Mouse (Mus musculus): ENCODE measurements around the gene Numbl.

Numbl gene

GRCm38 (mm10) chr7:27258205-27258899 lies at the start of gene Numbl:
Gene Numbl, plus strand, starts transcription at chr7:27258433.
- in situ Hi-C loops (cut with MboI, MseI): no loop called here

GRCm38 (mm10) chr7:27212626-27213025 lies 45.6 kb upstream of the Numbl start:
- in situ Hi-C loops (cut with MboI, MseI): no loop called here

- in situ Hi-C loops (cut with MboI, MseI): no loop called here
These were observed 39.6 kb upstream of the Numbl start for GRCm38 (mm10) chr7:27218586-27218985.

- in situ Hi-C loops (cut with MboI, MseI): no loop called here
These were observed 38.3 kb upstream of the Numbl start for GRCm38 (mm10) chr7:27219937-27220336.

DNA sequence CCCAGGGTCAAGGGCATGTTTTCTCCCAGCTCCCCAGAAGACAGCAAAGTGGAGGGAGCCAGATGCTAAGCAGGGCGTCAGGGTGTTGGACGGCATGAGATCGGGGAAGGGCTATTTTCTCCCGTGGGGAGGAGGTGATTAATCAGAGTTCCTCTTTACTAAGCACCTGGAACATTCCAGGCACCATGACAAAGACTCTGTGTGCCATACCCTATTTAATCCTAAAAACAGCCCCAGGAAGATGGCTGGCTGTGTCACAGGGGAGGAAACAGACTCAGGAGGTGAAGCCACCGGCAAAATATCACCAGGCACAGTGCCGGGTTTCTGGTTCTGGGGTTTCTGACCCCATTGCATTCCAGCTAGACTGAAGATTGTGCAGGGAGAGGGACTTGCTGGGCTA lies 36.3 kb upstream of the Numbl start:
- in situ Hi-C loops (cut with MboI, MseI): no loop called here

GRCm38 (mm10) chr7:27222538-27222937 lies 35.7 kb upstream of the Numbl start:
- in situ Hi-C loops (cut with MboI, MseI): no loop called here

GRCm38 (mm10) chr7:27224877-27225575 lies 33.2 kb upstream of the Numbl start:
- in situ Hi-C loops (cut with MboI, MseI): loop anchor here in 1 of 2 experiments (25.0 kb wide), 1 partner anchor 1963 kb away; the partner anchor contains the start of genes Cic and Erf

- in situ Hi-C loops (cut with MboI, MseI): loop anchor here in 1 of 2 experiments (25.0 kb wide), 1 partner anchor 1965 kb away; the partner anchor contains the start of genes Cic and Erf
These were observed 31.0 kb upstream of the Numbl start for GRCm38 (mm10) chr7:27227276-27227675.

- in situ Hi-C loops (cut with MboI, MseI): loop anchor here in 1 of 2 experiments (25.0 kb wide), 1 partner anchor 1965 kb away; the partner anchor contains the start of genes Cic and Erf
These were observed 30.6 kb upstream of the Numbl start for GRCm38 (mm10) chr7:27227676-27228075.

- in situ Hi-C loops (cut with MboI, MseI): loop anchor here in 1 of 2 experiments (25.0 kb wide), 1 partner anchor 1966 kb away; the partner anchor contains the start of genes Cic and Erf
These were observed 29.9 kb upstream of the Numbl start, which contains the start of gene Itpkc for GRCm38 (mm10) chr7:27228281-27228821. Gene Itpkc, minus strand, starts transcription at chr7:27228661.

DNA sequence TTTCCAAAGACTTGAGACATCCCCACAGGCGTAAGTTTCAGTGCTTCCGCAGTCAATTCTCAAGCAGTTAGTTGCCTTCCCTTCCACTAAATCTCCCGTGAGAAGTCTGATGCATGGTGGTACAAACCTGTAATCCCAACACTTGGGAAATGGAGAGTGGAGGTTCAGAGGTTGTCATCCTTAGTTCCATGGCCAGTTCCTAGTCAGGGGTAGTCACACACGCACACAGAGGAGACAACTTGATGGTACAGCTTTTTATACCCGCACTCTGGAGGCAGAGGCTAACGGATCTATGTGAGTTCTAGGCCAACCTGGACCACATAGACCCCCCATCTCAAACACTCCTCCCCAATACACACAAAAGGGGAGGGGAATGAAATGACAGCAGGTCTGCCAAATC lies 29.4 kb upstream of the Numbl start:
- in situ Hi-C loops (cut with MboI, MseI): loop anchor here in 1 of 2 experiments (25.0 kb wide), 1 partner anchor 1967 kb away; the partner anchor contains the start of genes Cic and Erf

DNA sequence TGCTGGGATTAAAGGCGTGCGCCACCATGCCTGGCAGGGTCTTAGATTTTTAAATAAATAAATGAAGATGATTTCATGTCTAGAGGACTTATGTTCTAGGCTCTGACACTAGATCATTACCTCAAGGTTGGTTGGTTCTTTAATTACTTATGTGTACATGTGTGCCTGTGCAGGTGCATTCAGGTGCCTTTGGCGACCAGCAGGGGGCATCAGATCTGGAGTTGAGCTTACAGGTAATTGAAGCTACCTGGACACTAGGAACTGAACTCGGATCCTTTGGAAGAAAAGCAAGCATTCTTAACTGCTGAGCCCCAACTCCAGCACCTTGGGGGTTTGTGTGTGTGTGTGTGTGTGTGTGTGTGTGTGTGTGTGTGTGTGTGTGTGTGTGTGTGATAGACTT lies 27.5 kb upstream of the Numbl start:
- in situ Hi-C loops (cut with MboI, MseI): loop anchor here in 1 of 2 experiments (25.0 kb wide), 1 partner anchor 1968 kb away; the partner anchor contains the start of genes Cic and Erf

DNA sequence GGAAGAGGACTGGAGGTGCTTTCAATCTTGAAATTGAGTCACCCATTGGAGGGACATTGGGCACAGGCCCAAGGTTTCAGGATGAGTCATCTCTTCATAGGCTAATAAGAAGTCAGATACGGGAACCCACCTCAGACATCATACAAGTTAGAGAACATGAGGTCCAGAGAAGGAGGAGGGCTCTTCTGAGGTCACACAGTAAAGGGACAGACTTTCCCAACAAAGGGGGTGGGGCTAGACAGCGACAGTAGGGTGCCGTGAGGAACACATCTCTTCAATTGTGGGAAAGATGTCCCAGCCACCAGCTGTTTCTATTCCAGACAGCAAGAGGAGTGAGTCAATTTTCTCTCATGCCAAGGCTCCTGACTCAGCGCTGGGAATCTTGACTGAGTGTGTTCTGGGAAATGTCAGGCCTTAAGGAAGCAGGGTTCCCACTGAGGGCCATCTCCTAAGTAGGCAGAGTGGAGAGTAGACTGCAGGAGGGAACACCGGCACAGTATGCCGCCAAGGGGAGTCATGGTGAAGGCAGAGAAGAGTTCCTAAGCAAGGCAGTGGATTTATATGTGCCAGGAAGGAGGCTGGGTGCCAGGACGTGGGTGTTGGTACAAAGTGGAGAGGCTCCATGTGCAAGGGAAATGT lies 26.4 kb upstream of the Numbl start:
- in situ Hi-C loops (cut with MboI, MseI): loop anchor here in 1 of 2 experiments (25.0 kb wide), 1 partner anchor 1970 kb away; the partner anchor contains the start of genes Cic and Erf

- in situ Hi-C loops (cut with MboI, MseI): loop anchor here in 1 of 2 experiments (25.0 kb wide), 1 partner anchor 1971 kb away; the partner anchor contains the start of genes Cic and Erf
These were observed 25.4 kb upstream of the Numbl start, which contains the start of gene Coq8b for GRCm38 (mm10) chr7:27232781-27233281. Gene Coq8b, plus strand, starts transcription at chr7:27233023.

GRCm38 (mm10) chr7:27233300-27233699 lies 24.9 kb upstream of the Numbl start:
- in situ Hi-C loops (cut with MboI, MseI): loop anchor here in 1 of 2 experiments (25.0 kb wide), 1 partner anchor 1971 kb away; the partner anchor contains the start of genes Cic and Erf

GRCm38 (mm10) chr7:27235726-27236125 lies 22.5 kb upstream of the Numbl start:
- in situ Hi-C loops (cut with MboI, MseI): loop anchor here in 1 of 2 experiments (25.0 kb wide), 1 partner anchor 1973 kb away; the partner anchor contains the start of genes Cic and Erf

- in situ Hi-C loops (cut with MboI, MseI): loop anchor here in 1 of 2 experiments (25.0 kb wide), 1 partner anchor 1975 kb away; the partner anchor contains the start of genes Cic and Erf
These were observed 20.7 kb upstream of the Numbl start for GRCm38 (mm10) chr7:27237527-27237926.

GRCm38 (mm10) chr7:27238568-27238967 lies 19.7 kb upstream of the Numbl start:
- in situ Hi-C loops (cut with MboI, MseI): loop anchor here in 1 of 2 experiments (25.0 kb wide), 1 partner anchor 1976 kb away; the partner anchor contains the start of genes Cic and Erf

DNA sequence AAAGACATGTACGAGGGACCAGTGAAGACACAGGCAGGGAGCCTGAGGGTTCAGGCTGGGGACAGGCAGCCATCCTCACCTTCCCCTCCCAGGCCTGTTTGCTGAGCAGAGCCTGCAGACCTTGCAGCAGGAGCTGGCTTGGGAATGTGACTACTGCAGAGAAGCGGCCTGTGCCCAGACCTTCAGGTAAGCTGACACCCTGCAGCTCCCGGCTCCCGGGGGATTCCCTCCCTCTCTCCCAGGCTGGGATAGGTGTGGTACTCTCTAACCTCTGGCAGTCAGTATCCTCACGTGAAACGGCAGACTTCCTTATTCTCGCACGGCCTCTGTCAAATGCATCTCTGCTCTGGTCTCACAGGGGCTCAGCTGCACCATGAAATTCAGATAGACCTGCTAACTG lies 15.0 kb upstream of the Numbl start:
- in situ Hi-C loops (cut with MboI, MseI): loop anchor here in 1 of 2 experiments (5.0 to 25.0 kb wide), 2 partner anchors 79 to 1981 kb away; partner anchors contain the start of genes Cic and Erf

GRCm38 (mm10) chr7:27244088-27244487 lies 14.1 kb upstream of the Numbl start:
- in situ Hi-C loops (cut with MboI, MseI): loop anchor here in 1 of 2 experiments (5.0 to 25.0 kb wide), 2 partner anchors 78 to 1982 kb away; partner anchors contain the start of genes Cic and Erf
